Mouse (Mus musculus) neural tube, postnatal 0 days (tissue): ENCODE measurements around the gene Fam104a. TPM values are rescaled to one million over a fixed set of nuclear protein-coding genes. Genes with fewer than 3 reads are reported as not detected.

Source experiments
- polyA plus RNA-seq: library from polyadenylated mRNA; unstranded; fragments of >200 nt; fragmentation: Nextera tagmentation; extraction: Ambion mirVana; gene quantifications from 2 replicates; pipeline ENCODE4 v1.2.1, GENCODE M21; 2015

Gene Fam104a
- 48.2 and 48.9 TPM in 2 replicates for polyA plus RNA-seq

DNA sequence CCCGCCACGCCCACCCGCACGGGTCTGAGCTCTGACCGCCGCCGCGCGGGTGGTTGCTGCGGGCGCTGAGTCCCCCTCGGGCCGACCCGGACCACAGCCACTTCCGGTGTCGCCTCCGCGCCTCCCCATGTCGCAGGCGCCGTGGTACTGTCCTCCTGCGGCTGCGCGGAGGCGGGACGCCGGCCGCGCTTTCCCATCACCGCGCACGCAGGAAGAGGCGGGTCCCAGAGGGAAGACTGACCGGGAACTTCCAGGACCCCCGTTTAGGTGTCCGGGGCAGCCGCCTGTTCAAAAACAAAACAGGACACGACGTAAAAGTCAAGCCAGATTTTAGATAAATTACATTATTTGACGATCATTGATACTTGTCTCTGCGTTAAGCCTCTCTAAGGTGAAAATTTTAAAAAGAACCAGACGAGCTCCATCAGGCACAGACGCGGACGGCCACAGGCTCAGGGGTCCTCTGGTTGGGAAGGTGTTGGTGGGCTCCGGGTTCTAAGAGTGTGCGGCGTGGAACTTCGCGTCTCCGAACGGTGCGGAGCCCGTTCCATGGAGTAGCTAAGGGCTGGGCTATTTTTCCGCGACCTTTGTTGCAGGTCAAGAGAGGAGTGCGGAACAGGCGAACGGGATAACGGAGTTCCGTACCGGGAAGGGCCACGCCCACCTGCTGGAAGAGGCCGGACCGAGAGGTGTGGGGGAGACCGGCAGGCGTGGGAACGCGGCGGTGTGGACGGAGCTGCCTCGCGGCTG lies at the start of gene Fam104a, which contains the start of gene D11Wsu47e:
Gene Fam104a, minus strand, starts transcription at position 199 of the 750 bp plus-strand sequence.
Gene D11Wsu47e, plus strand, starts transcription at position 456 of the 750 bp plus-strand sequence.

DNA sequence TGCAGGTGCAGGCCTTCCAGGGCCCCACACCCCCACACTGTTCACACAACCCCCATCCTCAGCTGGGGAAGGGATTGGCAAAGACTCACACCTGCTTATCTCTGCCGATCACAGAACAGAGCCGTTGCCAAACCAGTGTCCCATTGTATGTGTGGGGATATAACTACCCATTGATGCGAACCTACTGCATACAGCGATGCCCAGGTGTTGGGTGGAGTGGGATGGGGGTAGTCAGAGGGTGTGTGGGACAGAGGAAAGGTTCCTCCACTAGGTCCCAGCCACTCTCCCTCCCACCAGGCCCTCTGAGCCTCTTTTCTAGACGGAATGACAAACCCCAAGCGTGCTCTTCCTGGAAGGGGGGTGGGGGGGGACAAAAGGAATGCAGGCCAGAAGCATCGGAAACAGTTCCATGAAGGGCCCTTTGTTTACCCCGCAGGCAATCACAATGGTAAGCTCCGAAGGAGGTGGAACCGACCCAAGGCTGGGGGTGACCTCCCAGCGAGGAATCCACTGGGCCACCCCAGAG lies 25.8 kb upstream of the Fam104a start, which contains the start of gene Cpsf4l:
Gene Cpsf4l, minus strand, starts transcription at position 287 of the 526 bp plus-strand sequence.

DNA sequence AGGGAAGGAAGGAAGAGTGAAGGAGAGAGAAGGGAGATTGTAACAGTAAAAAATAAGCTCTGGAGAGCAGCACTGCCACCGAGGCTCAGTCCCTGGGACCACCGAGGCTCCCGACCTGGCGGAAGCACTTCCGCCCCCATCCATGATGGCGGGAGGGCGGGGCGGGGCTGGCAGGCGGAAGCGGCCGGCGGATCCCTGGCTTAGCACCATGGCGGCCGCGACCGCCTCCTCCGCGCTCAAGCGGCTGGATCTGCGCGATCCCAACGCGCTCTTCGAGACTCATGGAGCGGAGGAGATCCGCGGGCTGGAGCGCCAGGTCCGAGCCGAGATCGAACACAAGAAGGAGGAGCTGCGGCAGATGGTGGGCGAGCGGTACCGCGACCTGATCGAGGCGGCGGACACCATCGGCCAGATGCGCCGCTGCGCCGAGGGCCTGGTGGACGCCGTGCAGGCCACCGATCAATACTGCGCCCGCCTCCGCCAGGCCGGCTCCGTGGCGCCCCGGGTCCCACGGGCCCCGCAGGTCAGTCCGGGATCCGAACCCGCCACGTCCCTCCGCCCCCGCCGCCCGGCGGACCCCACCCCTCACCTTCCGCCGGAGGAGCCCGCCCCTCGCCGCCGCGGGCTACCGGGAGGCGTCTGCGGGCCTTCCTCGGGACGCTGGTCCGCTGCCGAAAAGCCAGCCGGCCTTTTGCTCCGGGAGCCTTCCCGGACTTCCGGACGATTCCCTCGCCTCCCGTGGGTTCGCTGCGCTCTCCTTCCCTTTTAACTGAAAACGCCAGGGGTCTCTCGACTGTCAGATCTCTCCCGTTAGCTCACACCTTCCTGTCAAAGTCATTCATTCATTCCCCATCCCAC lies 34.4 kb downstream of the Fam104a start, which contains the start of gene Slc39a11:
Gene Slc39a11, minus strand, starts transcription at position 727 of the 858 bp plus-strand sequence.

DNA sequence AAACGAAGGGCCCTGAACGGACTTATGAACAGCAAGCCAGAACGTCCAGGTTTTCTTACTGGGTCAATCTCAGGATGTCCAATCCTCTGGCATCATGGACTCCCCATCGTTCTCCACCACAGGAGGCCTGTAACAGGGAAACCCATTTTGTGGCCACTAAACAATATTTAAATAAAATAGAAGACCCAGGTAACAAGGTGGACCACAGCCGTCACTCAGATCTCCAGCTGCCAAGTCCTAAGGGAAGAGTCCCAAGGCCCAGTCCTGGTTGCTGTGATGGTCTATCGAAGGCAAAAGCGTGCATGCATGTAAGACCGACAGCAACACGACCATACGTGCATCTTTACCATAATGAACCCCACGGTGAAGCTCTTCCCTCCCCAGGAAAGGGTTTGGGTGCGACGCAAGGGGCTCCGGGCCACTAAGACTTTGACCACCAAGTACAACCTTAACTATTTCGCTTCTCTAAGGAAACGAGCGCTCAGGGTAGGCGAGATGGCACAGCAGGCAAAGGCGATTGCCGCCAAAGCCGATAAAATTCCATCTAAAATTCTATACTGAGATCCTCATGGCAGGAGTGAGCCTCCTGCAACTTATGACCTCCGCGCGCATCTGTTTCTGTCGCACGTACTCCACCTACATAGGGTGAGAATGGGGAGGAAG lies 35.1 kb downstream of the Fam104a start, which contains the start of gene Cog1:
Gene Cog1, plus strand, starts transcription at position 480 of the 663 bp plus-strand sequence.

DNA sequence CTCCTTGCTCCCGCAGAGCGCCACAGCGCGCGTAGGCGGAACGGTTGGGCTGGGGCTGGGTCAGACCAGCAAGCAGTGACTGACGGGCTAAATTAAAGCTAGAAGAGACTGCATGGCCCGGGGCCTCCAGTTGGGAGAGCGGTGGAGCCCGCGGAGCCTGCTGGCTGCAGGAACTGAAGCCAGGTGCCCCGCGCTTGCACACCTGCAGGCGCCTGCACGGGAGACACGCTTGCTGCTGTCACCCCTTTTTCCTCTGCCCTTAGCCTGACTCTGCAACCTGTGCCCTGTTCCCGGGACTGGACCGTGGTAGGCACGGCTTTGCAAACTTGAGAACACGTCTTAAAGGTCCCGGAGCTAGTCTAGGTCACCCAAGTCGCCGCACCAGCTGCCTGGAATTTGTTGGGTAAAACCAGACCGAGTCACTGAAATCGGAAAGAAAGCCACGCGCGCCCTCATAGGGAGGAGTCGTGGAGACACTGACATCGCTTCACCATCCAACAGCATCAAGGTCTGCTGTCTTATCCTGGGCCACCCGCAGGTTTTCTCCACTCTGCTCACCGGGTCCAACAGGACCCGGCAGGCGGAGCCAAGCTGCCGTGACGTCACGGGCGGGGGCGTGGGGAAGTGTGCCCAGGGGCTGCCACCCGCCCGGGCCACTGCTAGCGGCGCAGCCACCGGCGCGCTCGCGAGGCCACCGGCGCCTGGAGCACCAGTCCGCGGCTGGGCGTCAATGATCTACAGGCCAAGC lies 65.1 kb downstream of the Fam104a start, which contains the start of gene Sstr2:
Gene Sstr2, plus strand, starts transcription at position 671 of the 748 bp plus-strand sequence.

Other genes with a start within 250 kb of the Fam104a start
- gene Sstr2, start 64.8 kb downstream of the Fam104a start, polyA plus RNA-seq = 16.9 and 18.7 TPM in 2 replicates
- 26.8 and 27.8 TPM in 2 replicates for gene Cog1, start 35.0 kb downstream of the Fam104a start, polyA plus RNA-seq
- gene Slc39a11, start 34.1 kb downstream of the Fam104a start, polyA plus RNA-seq = 22.4 and 24.1 TPM in 2 replicates
- 18.4 and 19.5 TPM in 2 replicates for gene D11Wsu47e, start 257 bp upstream of the Fam104a start, polyA plus RNA-seq
- 0.13 and 0.34 TPM in 2 replicates for gene Cpsf4l, start 25.9 kb upstream of the Fam104a start, polyA plus RNA-seq
- 43.4 and 51.7 TPM in 2 replicates for gene Cdc42ep4, start 67.7 kb upstream of the Fam104a start, polyA plus RNA-seq